Mouse (Mus musculus) MEL (cell line): ENCODE measurements around the gene 1700018B08Rik. TPM values are rescaled to one million over a fixed set of nuclear protein-coding genes. Genes with fewer than 3 reads are reported as not detected.

Source experiments
- DNase-seq: peaks from one replicate; pipeline ENCODE4 v3.0.0; 2011; ENCODE audit warnings: low read depth, low spot score
- H3K27ac ChIP-seq: 2 replicates; pipeline ENCODE4 v1.5.1; 2012; ENCODE audit warnings: low read depth, mild to moderate bottlenecking, control low read depth, low read length, moderate library complexity; ENCODE audit not compliant: control insufficient read depth
- H3K27me3 ChIP-seq, 2 experiments: fragments of 150-350 bp in 1 of 2; sonication (generic) in 1 of 2; 2 replicates each; pipeline ENCODE4 v1.6.1; 2012; ENCODE audit warnings: low read length in 2 of 2, mild to moderate bottlenecking in 2 of 2, improper control_type of control experiment in 1 of 2, moderate library complexity in 1 of 2; ENCODE audit not compliant: insufficient read depth in 2 of 2, control insufficient read depth in 1 of 2
- H3K36me3 ChIP-seq, 2 experiments: 2 replicates each; pipeline ENCODE4 v1.6.1; 2012 to 2014; ENCODE audit warnings: low read length in 2 of 2, improper control_type of control experiment in 1 of 2, inconsistent platforms in 1 of 2, mild to moderate bottlenecking in 1 of 2; ENCODE audit not compliant: insufficient read depth in 2 of 2, control insufficient read depth in 1 of 2
- H3K4me1 ChIP-seq, 2 experiments: fragments of 150-350 bp in 1 of 2; sonication (generic) in 1 of 2; 2 replicates each; pipeline ENCODE4 v1.6.1; 2012; ENCODE audit warnings: low read length in 2 of 2, improper control_type of control experiment in 1 of 2, mild to moderate bottlenecking in 1 of 2; ENCODE audit not compliant: insufficient read depth in 2 of 2, control insufficient read depth in 1 of 2
- H3K4me3 ChIP-seq, 2 experiments: fragments of 150-350 bp in 1 of 2; sonication (generic) in 1 of 2; 2 replicates each; pipeline ENCODE4 v1.5.1; 2012; ENCODE audit warnings: low read depth in 2 of 2, low read length in 2 of 2, mild to moderate bottlenecking in 2 of 2, moderate library complexity in 2 of 2, control low read depth in 1 of 2, improper control_type of control experiment in 1 of 2; ENCODE audit not compliant: control insufficient read depth in 1 of 2, insufficient read depth in 1 of 2
- H3K79me2 ChIP-seq: 2 replicates; pipeline ENCODE4 v1.6.1; 2012; ENCODE audit warnings: mild to moderate bottlenecking, low read length, moderate library complexity; ENCODE audit not compliant: control insufficient read depth, poor library complexity, insufficient read depth
- H3K9ac ChIP-seq: 2 replicates; pipeline ENCODE4 v1.6.1; 2012; ENCODE audit warnings: low read depth, mild to moderate bottlenecking, control low read depth, low read length, moderate library complexity; ENCODE audit not compliant: control insufficient read depth, poor library complexity, severe bottlenecking
- H3K9me3 ChIP-seq: fragments of 150-350 bp; sonication (generic); replicated peaks from 2 replicates; pipeline ENCODE4 v1.6.1; 2012; ENCODE audit warnings: mild to moderate bottlenecking, low read length, improper control_type of control experiment, moderate library complexity; ENCODE audit not compliant: insufficient read depth
- BHLHE40 ChIP-seq: IDR thresholded peaks from 2 replicates; pipeline ENCODE4 v1.6.1; 2012; ENCODE audit warnings: low read depth, mild to moderate bottlenecking, inconsistent platforms, low read length, improper control_type of control experiment, borderline replicate concordance
- CHD1 ChIP-seq: IDR thresholded peaks from 2 replicates; pipeline ENCODE4 v1.6.1; 2012; ENCODE audit warnings: low read depth, mild to moderate bottlenecking, inconsistent platforms, low read length, improper control_type of control experiment
- CHD2 ChIP-seq: IDR thresholded peaks from 2 replicates; pipeline ENCODE4 v1.6.1; 2011; ENCODE audit warnings: low read length, improper control_type of control experiment
- CTCF ChIP-seq, 3 experiments: IDR thresholded peaks in 2 of 3; conservative IDR thresholded peaks in 1 of 3; 2 replicates each; pipeline ENCODE4 v1.5.1; 2011 to 2012; ENCODE audit warnings: low read length in 3 of 3, low read depth in 2 of 3, mild to moderate bottlenecking in 2 of 3, improper control_type of control experiment in 1 of 3, inconsistent platforms in 1 of 3, mixed read lengths in 1 of 3, moderate library complexity in 1 of 3; ENCODE audit not compliant: control insufficient read depth in 1 of 3, insufficient read depth in 1 of 3, poor library complexity in 1 of 3, severe bottlenecking in 1 of 3
- EP300 ChIP-seq, 2 experiments: IDR thresholded peaks; 2 replicates each; pipeline ENCODE4 v1.6.1; 2011; ENCODE audit warnings: improper control_type of control experiment in 2 of 2, low read length in 2 of 2, low read depth in 1 of 2, mild to moderate bottlenecking in 1 of 2
- ETS1 ChIP-seq: IDR thresholded peaks from 2 replicates; pipeline ENCODE4 v1.6.1; 2012; ENCODE audit warnings: low read depth, mild to moderate bottlenecking, inconsistent platforms, low read length, improper control_type of control experiment, moderate library complexity
- GATA1 ChIP-seq: IDR thresholded peaks from 2 replicates; pipeline ENCODE4 v1.6.1; 2011; ENCODE audit warnings: low read depth, low read length, improper control_type of control experiment
- HCFC1 ChIP-seq: IDR thresholded peaks from 2 replicates; pipeline ENCODE4 v1.6.1; 2012; ENCODE audit warnings: low read depth, mild to moderate bottlenecking, inconsistent platforms, low read length, improper control_type of control experiment, moderate library complexity
- KAT2A ChIP-seq: conservative IDR thresholded peaks from 2 replicates; pipeline ENCODE4 v1.6.1; 2012; ENCODE audit warnings: low read depth, low read length, improper control_type of control experiment, inconsistent platforms
- MAFK ChIP-seq: IDR thresholded peaks from 2 replicates; pipeline ENCODE4 v1.6.1; 2011; ENCODE audit warnings: low read depth, mild to moderate bottlenecking, low read length, improper control_type of control experiment, borderline replicate concordance
- MAX ChIP-seq: IDR thresholded peaks from 2 replicates; pipeline ENCODE4 v1.6.1; 2011; ENCODE audit warnings: low read length, improper control_type of control experiment
- MEF2A ChIP-seq: IDR thresholded peaks from 2 replicates; pipeline ENCODE4 v1.6.1; 2014; ENCODE audit warnings: low read depth, mild to moderate bottlenecking, inconsistent platforms, low read length, improper control_type of control experiment; ENCODE audit not compliant: poor library complexity, insufficient replicate concordance, severe bottlenecking; ENCODE audit errors: extremely low read depth
- MYB ChIP-seq: IDR thresholded peaks from 2 replicates; pipeline ENCODE4 v1.6.1; 2011; ENCODE audit warnings: mild to moderate bottlenecking, low read depth, low read length, improper control_type of control experiment
- NELFE ChIP-seq: IDR thresholded peaks from 2 replicates; pipeline ENCODE4 v1.6.1; 2011; ENCODE audit warnings: low read depth, low read length, improper control_type of control experiment
- POLR2A ChIP-seq, 2 experiments: IDR thresholded peaks; 2 replicates each; pipeline ENCODE4 v1.6.1; 2011 to 2012; ENCODE audit warnings: low read length in 2 of 2, mild to moderate bottlenecking in 2 of 2, control low read depth in 1 of 2, improper control_type of control experiment in 1 of 2, low read depth in 1 of 2, moderate library complexity in 1 of 2; ENCODE audit not compliant: control insufficient read depth in 1 of 2, insufficient read depth in 1 of 2, poor library complexity in 1 of 2
- RAD21 ChIP-seq: IDR thresholded peaks from 2 replicates; pipeline ENCODE4 v1.6.1; 2011; ENCODE audit warnings: mild to moderate bottlenecking, low read depth, low read length, improper control_type of control experiment
- SMC3 ChIP-seq: IDR thresholded peaks from 2 replicates; pipeline ENCODE4 v1.6.1; 2011; ENCODE audit warnings: low read depth, low read length, improper control_type of control experiment
- TAL1 ChIP-seq: IDR thresholded peaks from 2 replicates; pipeline ENCODE4 v1.6.1; 2012; ENCODE audit warnings: mild to moderate bottlenecking, inconsistent platforms, low read length, moderate library complexity, mixed read lengths
- TBP ChIP-seq: IDR thresholded peaks from 2 replicates; pipeline ENCODE4 v1.8.0; 2011; ENCODE audit warnings: low read depth, low read length, improper control_type of control experiment
- TCF12 ChIP-seq: IDR thresholded peaks from 2 replicates; pipeline ENCODE4 v1.6.1; 2014; ENCODE audit warnings: low read depth, mild to moderate bottlenecking, inconsistent platforms, low read length, improper control_type of control experiment, moderate library complexity
- USF1 ChIP-seq: IDR thresholded peaks from 2 replicates; pipeline ENCODE4 v1.6.1; 2014; ENCODE audit warnings: low read depth, mild to moderate bottlenecking, inconsistent platforms, low read length, improper control_type of control experiment, moderate library complexity
- ZC3H11A ChIP-seq: IDR thresholded peaks from 2 replicates; pipeline ENCODE4 v1.6.1; 2012; ENCODE audit warnings: low read depth, mild to moderate bottlenecking, inconsistent platforms, low read length, improper control_type of control experiment
- ZKSCAN1 ChIP-seq: IDR thresholded peaks from 2 replicates; pipeline ENCODE4 v1.6.1; 2012; ENCODE audit warnings: low read depth, mild to moderate bottlenecking, inconsistent platforms, low read length, improper control_type of control experiment, moderate library complexity
- ZMIZ1 ChIP-seq: IDR thresholded peaks from 2 replicates; pipeline ENCODE4 v1.6.1; 2012; ENCODE audit warnings: low read depth, mild to moderate bottlenecking, inconsistent platforms, low read length, improper control_type of control experiment, moderate library complexity
- ZNF384 ChIP-seq: IDR thresholded peaks from 2 replicates; pipeline ENCODE4 v1.6.1; 2012; ENCODE audit warnings: low read depth, mild to moderate bottlenecking, inconsistent platforms, low read length, improper control_type of control experiment
- polyA plus RNA-seq, 2 experiments: library from polyadenylated mRNA; stranded (reverse) in 1 of 2; unstranded in 1 of 2; fragments of >175 nt in 1 of 2; fragments of >200 nt in 1 of 2; gene quantifications; 2 replicates each; pipeline versions ENCODE4 v1.2.1 to v1.2.4; 2012; ENCODE audit warnings: low replicate concordance in 2 of 2, low read depth in 1 of 2; ENCODE audit not compliant: insufficient read length in 2 of 2, insufficient read depth in 1 of 2, missing spikeins in 1 of 2
- total RNA-seq: library from RNA; depleted of rRNA; stranded (reverse); fragments of 300-350 nt; gene quantifications from 2 replicates; pipeline ENCODE4 v1.2.3, GENCODE M21; 2012

Gene 1700018B08Rik
- total and polyA plus RNA-seq, 3 experiments: not detected

DNA sequence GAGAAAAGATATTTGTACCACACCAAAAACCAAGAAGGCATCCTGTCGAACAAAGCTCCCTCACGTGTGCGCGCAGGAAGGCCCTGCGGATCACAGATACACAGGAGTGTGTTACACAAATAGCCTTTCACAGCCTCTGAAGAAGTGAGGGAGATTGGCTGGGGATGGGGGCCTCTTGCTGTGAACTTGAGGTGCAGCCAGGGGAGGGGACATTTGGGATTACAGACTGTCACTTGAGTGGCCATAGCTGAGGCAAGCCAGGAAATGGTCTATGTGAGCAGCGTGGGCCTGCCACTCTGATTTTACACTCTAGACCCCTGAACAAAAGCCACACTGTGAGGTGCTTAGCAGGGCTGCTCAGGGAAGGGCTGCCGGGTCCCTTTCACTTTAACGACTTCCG lies 32.4 kb downstream of the 1700018B08Rik start:
- Histone ChIP-seq H3K79me2 (no peaks in the 10 kb centered on the region), H3K9ac (no peak overlapping the region), H3K36me3 (no peaks in the 10 kb centered on the region), H3K27ac (no peak overlapping the region), H3K9me3 (no peaks in the 10 kb centered on the region), H3K27me3 (no peaks in the 10 kb centered on the region), H3K4me1 (no peaks in the 10 kb centered on the region), H3K4me3 (no peak overlapping the region)
- DNase-seq: no peak
- no peak for TF ChIP-seq TAL1
- no peak for TF ChIP-seq TCF12
- TF ChIP-seq ZKSCAN1: no peak
- TF ChIP-seq ETS1: no peak
- no peak for TF ChIP-seq GATA1
- TF ChIP-seq MAX: no peak
- no peak for TF ChIP-seq EP300 (IDR thresholded peaks at IDR 0.05; ENCODE audit: low read depth in 1 of 2, low read length in 2 of 2)
- no peak for TF ChIP-seq CTCF (IDR thresholded peaks at IDR 0.05 in 2 of 3, conservative IDR thresholded peaks at IDR 0.05 in 1 of 3; ENCODE audit: control insufficient read depth in 1 of 3, insufficient read depth in 1 of 3, low read depth in 2 of 3, low read length in 3 of 3, poor library complexity in 1 of 3, severe bottlenecking in 1 of 3)
- TF ChIP-seq ZNF384: no peak
- TF ChIP-seq ZC3H11A: no peak
- no peak for TF ChIP-seq MAFK
- no peak for TF ChIP-seq POLR2A (IDR thresholded peaks at IDR 0.05; ENCODE audit: control insufficient read depth in 1 of 2, insufficient read depth in 1 of 2, low read depth in 1 of 2, low read length in 2 of 2, poor library complexity in 1 of 2)
- no peak for TF ChIP-seq CHD1
- TF ChIP-seq BHLHE40: no peak
- no peak for TF ChIP-seq TBP
- TF ChIP-seq SMC3: no peak

DNA sequence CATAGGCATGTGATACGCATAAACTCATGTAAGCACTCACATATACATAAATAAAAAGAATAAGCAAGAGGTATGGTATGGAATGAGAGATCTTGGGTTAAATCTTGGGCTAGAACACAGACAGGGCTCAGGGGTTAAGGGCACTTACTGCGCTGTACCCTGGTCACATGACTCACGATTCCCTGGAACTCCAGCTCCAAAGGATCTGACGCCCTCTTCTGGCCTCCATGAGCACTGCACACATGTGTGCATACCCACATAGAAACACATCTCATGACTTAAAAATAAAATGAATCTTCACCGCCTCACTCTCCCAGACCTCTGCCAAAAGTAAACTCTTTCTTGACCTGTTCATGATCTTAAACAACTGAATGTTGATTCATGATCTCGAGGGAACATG lies 46.5 kb downstream of the 1700018B08Rik start:
- H3K4me3 ChIP-seq: no peak overlapping the region
- no peaks in the 10 kb centered on the region for H3K4me1 ChIP-seq
- H3K36me3 ChIP-seq: no peaks in the 10 kb centered on the region
- no peaks in the 10 kb centered on the region for H3K79me2 ChIP-seq
- no peak overlapping the region for H3K9ac ChIP-seq
- no peak overlapping the region for H3K27ac ChIP-seq
- H3K9me3 ChIP-seq: no peaks in the 10 kb centered on the region
- DNase-seq: no peak
- H3K27me3 ChIP-seq: 0 out of 4 replicates have a peak, but pooled peaks cover 0 to 1% of the 10 kb centered on the region in 2 experiments
- TF ChIP-seq TBP (no peak), TCF12 (no peak), GATA1 (no peak), MAFK (no peak), MEF2A (no peak), KAT2A (no peak), ZMIZ1 (no peak), MYB (no peak), MAX (no peak), HCFC1 (no peak), NELFE (no peak), CHD2 (no peak), RAD21 (no peak), TAL1 (no peak), USF1 (no peak), CHD1 (no peak)
